8 mouse cellular contexts compared by ENCODE assay signal in genomic region chr15:86110361-86111103, GRCm38 (mm10). TPM values are rescaled to one million over a fixed set of nuclear protein-coding genes. Genes with fewer than 3 reads are reported as not detected.
DNase-seq lines count a peak whose midpoint lies in the region; ATAC-seq and TF ChIP-seq lines count a peak whose summit lies in the region.

No protein-coding gene starts in this region.

- no peaks in the 10 kb centered on the region for H3K9me3 ChIP-seq in liver, embryonic 14.5 days (ENCODE audit: control insufficient read depth, low read length)

- DNase-seq in heart, adult 2 months: peak in 1 of 2 experiments; percentile 50
- no peak for DNase-seq in heart, postnatal 4 days
- peak; percentile 95 for DNase-seq in A20 (ENCODE audit: low read depth, low spot score)
- peak; percentile 75 for DNase-seq in cerebellum, adult 8-10 months
- DNase-seq in liver, embryonic 14.5 days (ENCODE audit: low read depth in 3 of 3, low spot score in 3 of 3): no peak
- DNase-seq in embryo, embryonic 9.5 days (ENCODE audit: extremely low spot score): no peak
- DNase-seq in neural tube, embryonic 10.5 days (ENCODE audit: extremely low spot score, low spot score): no peak

- 71% methylated on average over 10 of the region's 10 CpGs for WGBS in heart, adult 2 months
- WGBS in liver, embryonic 14.5 days (ENCODE audit: insufficient replicate concordance): 71% methylated on average over 10 of the region's 10 CpGs

- no peak overlapping the region for H3K4me2 ChIP-seq in liver, embryonic 14.5 days (ENCODE audit: low read depth)

- TF ChIP-seq EP300 in heart, adult 2 months (IDR thresholded peaks at IDR 0.05; ENCODE audit: insufficient read depth, low read depth, low read length): no peak
- no peak for TF ChIP-seq EP300 in liver, embryonic 14.5 days (IDR thresholded peaks at IDR 0.05; ENCODE audit: low read depth)

- no peak overlapping the region for H3K9ac ChIP-seq in heart, adult 2 months (ENCODE audit: low read depth, low read length)
- no peak overlapping the region for H3K9ac ChIP-seq in liver, embryonic 14.5 days (replicated peaks)

- no peak overlapping the region for H3K4me3 ChIP-seq in heart, adult 2 months
- no peak overlapping the region for H3K4me3 ChIP-seq in liver, embryonic 14.5 days (ENCODE audit: insufficient read depth in 1 of 2, low read depth in 2 of 2, low read length in 2 of 2)

- H3K79me2 ChIP-seq in heart, adult 2 months (replicated peaks; ENCODE audit: control insufficient read depth, insufficient read depth, low read length): no peaks in the 10 kb centered on the region

- peaks cover 26% of the 10 kb centered on the region for H3K4me1 ChIP-seq in heart, adult 2 months (ENCODE audit: control insufficient read depth, insufficient read depth, low read length)
- H3K4me1 ChIP-seq in liver, embryonic 14.5 days (replicated peaks; ENCODE audit: control insufficient read depth in 2 of 2, insufficient read depth in 2 of 2, low read length in 1 of 2): peaks cover 50 to 68% of the 10 kb centered on the region in 2 experiments

- TF ChIP-seq CTCF in heart, adult 2 months (IDR thresholded peaks at IDR 0.05): no peak
- TF ChIP-seq CTCF in liver, embryonic 14.5 days (IDR thresholded peaks at IDR 0.05; ENCODE audit: low read depth): no peak

- no peak for TF ChIP-seq POLR2A in heart, adult 2 months (IDR thresholded peaks at IDR 0.05; ENCODE audit: insufficient read depth, low read depth, low read length)

- no peak for ATAC-seq in liver, embryonic 14.5 days (ENCODE audit: insufficient read depth)
- ATAC-seq in CD4-positive, CD25-positive, alpha-beta regulatory T cell, adult 4 months: no peak

- no peaks in the 10 kb centered on the region for H3K27me3 ChIP-seq in heart, adult 2 months (ENCODE audit: control insufficient read depth, insufficient read depth, low read length)
- no peaks in the 10 kb centered on the region for H3K27me3 ChIP-seq in liver, embryonic 14.5 days (ENCODE audit: control insufficient read depth, insufficient read depth, low read length)

- no peaks in the 10 kb centered on the region for H3K36me3 ChIP-seq in heart, adult 2 months (ENCODE audit: control insufficient read depth, insufficient read depth, low read length)
- no peaks in the 10 kb centered on the region for H3K36me3 ChIP-seq in liver, embryonic 14.5 days (replicated peaks; ENCODE audit: control insufficient read depth, insufficient read depth, low read depth)

- H3K27ac ChIP-seq in heart, adult 2 months: peak overlapping the region; percentile 84
- peak overlapping the region; percentile 6 for H3K27ac ChIP-seq in liver, embryonic 14.5 days

- intact Hi-C loops in heart, adult 2 months (cut with DNase I): loop anchor here (2.0 kb wide), 1 partner anchor 14 kb away; no protein-coding TSS in a partner anchor

RNA-seq across cellular contexts. Expression of gene Gramd4, which starts 53.0 kb away (rescaled TPM):
- total RNA-seq in heart, adult 2 months (2021): 10 to 100 TPM; 27.6 to 31.5 TPM
- polyA plus RNA-seq in heart, adult 2 months (2012; rRNA removed): 25.3 and 39.8 TPM in 2 replicates
- 10 to 100 TPM; 30.1 to 33.6 TPM for total RNA-seq in heart, postnatal 4 days (2021)
- 6.1 and 7.5 TPM in 2 replicates for polyA plus RNA-seq in liver, embryonic 14.5 days (2012; rRNA removed)
- 2.5 and 4.0 TPM in 2 replicates for polyA plus RNA-seq in liver, embryonic 14.5 days (2014; fragmentation: Nextera tagmentation; extraction: Ambion mirVana)
- 10 to 100 TPM; 25.3 to 25.7 TPM for polyA plus RNA-seq in CD4-positive, CD25-positive, alpha-beta regulatory T cell, adult 4 months (2017; shearing (Covaris generic))

Comparison
In these comparisons a context has a peak if more than half of its experiments do, and no peak if none do; other contexts are left out.
1. DNase-seq: peak in A20 (single experiment) and cerebellum, adult 8-10 months (single experiment); none in heart, postnatal 4 days (single experiment), liver, embryonic 14.5 days (0 of 3), embryo, embryonic 9.5 days (single experiment) and neural tube, embryonic 10.5 days (single experiment).